Mouse (Mus musculus) cerebellum, adult 9-11 months (tissue): Measurements from ENCODE around the gene Ppm1b.
"Not testable (repeated sequence)": the region's sequence is repeated elsewhere in the genome, so short reads cannot be mapped to it uniquely, and the experiment has no call there.

Source experiments
- DNase-seq: peaks from one replicate; pipeline ENCODE4 v3.0.0; 2022

The Ppm1b gene

DNA sequence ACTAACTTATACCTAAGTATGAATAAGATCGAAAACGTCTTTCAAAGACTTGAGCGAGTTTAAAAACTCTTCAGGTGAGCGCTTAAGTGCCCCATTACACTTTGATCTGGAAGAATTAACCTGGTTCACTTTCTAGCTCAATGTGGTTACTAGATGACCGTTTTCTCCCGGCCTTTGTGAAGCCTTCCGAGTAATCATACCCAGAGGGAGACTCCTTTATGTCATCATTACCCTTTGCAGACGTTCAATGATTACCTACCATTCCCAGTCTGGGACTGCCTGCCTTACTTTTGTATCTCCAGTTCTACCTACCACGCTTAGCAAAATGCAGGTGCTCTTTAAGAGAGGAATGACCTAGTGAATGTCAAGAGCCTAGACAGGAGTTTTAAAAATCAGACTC is at the start of gene Ppm1b:
Gene Ppm1b, plus strand, starts transcription at position 301 of the 400 bp plus-strand sequence.
- DNase-seq, result no peak

DNA sequence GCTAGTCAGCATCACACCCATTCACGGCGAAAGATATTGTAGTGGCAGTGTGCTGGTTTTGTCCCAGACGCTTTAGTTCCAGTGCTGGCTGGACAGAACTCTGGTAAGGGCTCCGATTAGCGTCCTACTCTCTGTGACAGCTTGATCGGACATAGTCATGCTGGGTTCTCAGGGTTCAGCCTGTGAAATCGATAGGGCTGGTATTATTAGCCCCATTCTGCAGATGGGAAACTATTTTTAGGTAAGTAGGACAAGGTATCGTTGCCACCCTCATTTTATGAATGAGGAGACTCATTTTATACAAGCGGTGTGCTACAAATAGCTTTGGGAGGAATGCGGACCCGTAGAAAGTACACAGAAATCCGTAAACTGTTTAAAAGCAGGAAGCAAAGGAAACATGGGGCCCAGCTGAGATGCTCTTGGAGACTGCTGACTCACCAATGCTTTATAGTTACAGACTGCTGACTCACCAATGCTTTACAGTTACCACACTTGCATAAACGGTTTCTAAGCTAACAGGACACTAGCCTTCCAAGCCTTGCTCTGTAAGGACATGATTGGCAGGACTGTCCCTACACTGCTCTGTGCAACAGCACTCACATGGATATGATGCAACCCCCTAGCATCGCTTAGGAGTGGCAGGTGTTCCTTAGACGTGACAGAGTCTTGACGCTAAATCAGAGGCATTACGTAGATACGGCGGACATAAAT is 34.7 kb upstream of the Ppm1b start:
- DNase-seq, result no peak

DNA sequence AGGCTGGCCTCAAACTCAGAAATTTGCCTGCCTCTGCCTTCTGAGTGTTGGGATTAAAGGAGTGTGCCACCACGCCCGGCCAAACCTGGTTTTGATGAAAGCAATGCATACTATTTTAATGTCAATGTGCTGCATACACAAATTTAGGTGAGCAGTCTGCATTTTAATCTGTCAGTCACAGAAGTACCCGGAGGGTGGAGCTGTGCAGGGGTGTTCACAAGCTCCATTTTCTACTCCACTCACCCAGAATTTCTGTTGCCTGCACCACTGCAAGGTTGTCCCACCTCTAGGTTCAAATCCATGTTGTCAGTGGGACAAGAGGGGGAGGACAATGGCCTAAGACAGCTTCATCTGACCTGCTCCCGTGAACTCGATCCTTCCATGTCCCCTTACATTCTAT is 31.8 kb upstream of the Ppm1b start:
- no peak for DNase-seq

DNA sequence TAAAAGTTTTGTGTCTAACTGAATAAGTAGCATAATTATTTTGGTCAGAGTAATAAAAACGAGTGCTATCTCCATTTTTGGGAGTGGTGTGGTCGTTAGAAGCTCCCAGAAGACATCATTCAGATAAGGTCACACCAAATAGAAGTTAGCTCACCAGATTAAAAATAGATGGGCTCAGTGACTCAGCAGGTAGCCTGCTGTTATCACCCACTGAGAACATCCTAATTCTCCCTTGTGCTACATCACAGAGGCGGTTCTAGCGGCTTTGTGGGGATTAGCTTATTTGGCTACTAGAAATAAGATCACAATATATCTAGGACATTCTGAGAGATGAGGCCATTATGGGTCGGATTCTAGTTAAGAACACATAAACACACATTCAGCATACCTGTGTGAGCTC is 30.3 kb upstream of the Ppm1b start:
- no peak for DNase-seq

DNA sequence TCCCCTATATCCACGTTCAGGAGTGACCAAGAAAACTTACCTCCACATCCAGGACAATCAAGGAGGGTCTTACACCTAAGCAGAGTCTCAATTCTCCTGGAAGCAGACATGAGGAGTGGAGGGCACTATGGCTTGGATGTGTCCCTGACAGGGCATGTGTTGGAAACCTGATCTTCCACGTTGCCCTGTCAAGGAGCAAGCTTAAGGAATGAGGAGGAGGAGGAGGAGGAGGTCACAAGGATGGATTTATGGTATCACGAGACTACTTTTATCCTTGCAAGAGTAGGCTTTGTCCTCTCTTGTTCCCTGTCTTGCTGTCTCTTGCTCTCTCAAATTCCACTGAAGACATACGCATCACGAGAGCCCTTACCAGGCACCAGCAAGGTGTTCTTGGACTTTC is 29.0 kb upstream of the Ppm1b start:
- no peak for DNase-seq

DNA sequence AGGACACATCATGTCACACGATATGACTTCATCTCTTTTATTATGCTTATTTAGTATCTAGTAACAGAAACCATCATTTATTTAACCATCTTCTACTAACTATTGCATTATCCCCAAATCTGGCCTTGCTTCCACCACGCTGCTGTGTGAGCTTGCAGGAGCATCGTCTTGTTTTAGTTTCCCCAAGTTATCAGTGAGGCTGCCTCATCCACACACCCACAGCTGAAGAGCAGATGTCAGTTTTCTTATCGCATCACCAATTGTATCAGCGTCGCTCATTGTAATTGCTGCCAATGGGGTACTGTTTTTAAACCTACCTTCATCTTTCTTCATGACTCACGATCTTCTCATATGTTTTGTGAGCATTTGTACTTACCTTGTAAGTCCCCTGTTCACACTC is 23.6 kb upstream of the Ppm1b start:
- DNase-seq, result no peak

DNA sequence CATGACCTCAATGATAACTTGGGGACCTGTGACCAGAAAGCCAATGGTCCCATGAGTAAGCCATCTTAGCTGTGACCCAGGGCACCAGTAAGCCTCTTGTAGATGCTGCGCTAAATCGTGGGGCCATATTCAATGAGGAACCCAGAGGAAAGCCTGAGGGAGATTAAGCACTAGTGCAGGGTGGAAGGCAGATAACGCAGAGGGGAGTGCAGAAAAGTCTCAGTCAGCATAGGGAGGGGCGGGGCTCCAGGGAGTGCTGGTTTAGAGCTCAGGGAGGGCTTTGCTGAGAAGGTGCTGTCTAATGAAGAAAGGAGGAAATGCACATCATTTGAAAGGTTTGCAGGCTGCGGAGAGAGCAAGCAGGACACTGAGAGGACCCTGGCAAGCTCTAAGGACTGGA is 22.6 kb upstream of the Ppm1b start:
- DNase-seq, result no peak

DNA sequence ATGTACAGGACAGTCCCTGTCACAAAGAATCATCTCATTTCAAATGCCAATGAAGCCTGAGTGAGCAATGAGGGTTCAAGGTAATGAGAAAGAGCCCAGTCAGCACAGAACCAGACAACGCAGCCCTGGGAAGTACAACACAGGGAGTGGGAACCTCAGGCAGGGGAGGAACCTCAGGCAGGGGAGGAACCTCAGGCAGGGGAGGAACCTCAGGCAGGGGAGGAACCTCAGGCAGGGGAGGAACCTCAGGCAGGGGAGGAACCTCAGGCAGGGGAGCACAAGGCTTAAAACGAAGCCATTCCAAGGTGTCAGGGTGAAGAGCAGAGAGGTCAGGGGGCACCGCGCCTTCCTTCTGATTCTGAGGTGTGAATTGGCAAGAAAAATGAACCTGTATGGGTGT is 20.9 kb upstream of the Ppm1b start:
- DNase-seq, result not testable (repeated sequence)

DNA sequence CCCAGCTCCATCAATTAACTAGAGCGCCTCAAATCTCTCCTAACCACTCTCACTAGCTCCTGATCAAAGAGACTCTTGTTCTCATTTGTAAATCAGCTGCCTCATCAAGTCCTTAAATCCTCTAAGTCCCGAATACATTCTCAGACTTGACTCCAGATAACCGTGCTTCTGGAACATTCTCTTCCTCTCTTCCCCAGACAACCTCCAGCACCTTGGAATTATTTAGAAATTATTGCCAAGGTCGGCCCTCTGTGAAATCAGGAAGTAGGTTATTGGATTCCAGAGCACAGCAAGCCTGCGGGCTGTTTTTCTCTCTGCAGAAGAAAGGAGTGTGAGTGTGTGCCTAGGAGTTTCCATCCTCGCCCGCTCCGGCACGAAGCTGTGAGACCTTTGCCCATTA is 20.2 kb upstream of the Ppm1b start:
- no peak for DNase-seq

DNA sequence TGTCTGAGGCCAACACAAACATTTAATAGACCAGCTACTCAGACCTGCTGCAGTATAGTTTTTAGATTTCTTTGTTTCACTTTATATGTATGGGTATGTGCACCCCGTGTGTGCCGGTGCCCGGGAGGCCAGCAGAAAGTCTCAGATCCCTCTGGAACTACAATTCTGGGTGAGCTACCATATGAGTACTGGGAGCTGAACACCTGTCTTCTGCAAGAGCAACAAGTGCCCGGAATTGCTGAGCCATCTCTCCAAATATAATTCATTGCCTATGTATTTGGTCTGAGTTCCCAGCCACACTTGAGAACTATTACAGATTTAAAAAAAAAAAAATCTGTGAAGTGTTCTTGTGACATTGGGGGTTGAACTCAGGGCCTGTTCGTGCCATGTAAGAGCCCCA is 19.7 kb upstream of the Ppm1b start:
- no peak for DNase-seq

DNA sequence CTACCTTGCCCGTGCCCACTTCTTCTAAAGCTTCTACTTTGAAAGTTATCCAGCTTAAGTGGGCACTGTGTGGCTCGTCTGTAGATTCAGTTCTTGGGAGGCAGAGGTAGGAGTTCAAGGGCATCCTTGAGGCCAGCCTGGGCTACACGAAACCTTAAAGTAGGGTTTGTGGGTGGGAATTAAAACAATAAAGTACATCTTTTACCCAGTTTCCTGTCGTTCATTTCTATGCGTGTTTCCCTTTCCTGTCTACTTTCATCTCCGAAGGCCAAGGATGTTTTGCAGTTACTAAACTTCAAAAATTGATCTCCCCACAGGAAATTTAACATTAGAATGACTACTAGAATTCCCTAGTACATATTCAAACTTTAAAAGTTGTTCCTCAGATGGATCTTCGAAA is 19.3 kb upstream of the Ppm1b start:
- DNase-seq, result no peak

DNA sequence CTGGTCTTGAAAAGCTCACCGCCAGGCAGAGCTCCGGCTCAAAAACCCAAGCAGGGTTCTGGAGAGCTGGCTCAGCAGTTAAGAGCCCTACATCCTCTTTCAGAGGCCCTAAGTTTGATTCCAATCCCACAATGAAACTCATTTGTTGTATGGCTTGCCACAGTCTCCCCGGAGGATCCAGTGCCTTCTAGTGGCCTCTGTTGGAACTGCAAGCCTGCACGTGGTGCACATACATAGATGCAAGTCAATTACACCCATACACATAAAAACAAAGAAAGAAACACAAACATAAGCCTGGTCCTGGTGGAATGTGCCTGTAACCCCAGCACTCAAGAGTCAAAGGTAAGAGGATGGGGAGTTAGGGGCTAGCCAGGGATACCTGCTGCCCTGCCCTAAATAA is 18.3 kb upstream of the Ppm1b start:
- DNase-seq, result no peak

DNA sequence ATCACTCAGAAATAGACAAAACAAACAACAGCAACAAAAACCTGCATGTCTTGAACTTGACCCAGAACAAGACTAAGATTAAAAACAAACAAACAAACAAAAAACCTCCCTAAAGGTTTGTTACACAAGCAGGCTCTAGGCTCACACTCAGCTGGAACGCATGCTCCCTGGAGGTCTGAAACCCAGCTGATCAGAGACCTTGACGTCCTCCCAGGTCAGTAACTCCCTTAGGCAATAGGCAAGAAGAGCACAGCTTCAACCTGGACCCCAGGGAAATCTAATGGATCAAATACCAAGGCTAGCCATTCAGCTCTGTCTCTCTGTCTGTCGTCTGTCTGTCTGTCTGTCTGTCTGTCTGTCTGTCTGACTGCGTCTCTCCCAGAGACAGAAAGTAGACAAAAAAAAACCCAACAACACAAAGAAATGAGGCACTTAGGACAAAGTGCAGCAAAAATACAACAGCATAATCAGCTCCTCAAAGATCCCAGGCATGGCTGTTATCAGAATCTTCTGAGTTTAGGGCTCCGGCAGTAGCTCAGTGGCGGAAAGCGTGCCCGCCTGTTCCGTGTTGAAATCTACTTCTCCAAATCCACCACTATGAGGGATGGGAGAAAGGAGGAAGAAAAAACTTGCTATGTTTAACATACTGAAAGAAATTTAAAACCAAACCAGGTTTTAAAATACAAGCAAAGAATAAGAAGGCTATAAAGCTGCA is 16.4 kb upstream of the Ppm1b start:
- no peak for DNase-seq

DNA sequence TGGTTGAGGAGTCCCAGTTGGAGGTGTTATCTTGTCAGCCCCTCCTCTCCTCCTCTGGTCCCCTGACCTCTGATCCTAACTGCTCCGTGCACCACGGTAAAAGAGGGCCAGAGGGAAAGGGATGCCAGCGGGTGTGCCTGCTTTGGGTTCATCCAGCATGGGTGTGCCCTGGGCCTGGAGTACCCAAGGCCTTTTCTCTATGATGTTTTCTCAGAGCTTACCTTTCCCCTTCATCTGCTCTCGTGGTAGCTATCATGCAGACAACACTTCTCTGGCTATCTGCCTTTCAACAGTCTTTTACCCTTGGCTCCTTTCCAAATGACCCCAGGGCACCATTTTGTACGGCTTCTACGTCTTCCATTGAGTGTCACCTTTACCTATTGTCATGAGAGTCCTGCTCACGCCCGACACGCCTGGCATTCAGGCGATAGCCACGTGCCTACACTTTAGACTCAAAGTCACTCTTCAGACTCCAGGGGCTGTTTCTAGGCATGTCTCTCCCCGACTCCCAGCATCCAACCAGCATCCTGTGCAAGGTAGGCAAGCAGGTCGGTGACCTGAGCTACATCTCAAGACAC is 15.2 kb upstream of the Ppm1b start:
- DNase-seq, result no peak

DNA sequence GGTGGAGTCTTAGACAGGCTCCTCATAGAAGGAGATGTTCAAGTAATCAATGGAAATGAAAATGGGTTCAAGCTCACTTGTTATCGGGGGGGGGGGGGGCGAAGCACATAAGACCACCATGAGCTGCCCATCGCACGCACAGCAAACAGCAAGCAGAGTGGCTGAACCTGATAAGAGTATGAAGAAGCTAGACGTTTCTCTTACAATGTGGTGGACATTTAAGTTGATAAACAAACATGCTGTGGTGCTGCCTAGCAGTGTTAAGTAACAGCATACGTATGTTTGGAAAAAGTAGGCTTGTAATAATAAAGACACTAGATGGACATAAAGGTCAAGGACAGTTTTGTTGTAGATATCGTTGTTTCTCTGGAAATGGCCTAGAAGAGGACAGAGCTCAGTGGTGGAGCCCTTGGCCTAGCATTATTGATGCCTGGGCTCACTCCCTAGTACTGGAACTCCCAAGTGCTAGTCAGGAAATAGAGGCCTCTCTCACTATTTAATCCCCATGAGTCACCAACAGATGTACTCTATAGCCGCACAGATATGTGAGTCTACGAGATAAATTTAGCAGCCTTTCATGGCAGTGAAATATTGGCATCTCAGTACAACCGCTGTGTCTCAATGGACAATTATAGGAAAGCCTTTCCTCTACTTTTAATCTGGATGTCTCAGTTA is 14.0 kb upstream of the Ppm1b start:
- DNase-seq, result no peak

DNA sequence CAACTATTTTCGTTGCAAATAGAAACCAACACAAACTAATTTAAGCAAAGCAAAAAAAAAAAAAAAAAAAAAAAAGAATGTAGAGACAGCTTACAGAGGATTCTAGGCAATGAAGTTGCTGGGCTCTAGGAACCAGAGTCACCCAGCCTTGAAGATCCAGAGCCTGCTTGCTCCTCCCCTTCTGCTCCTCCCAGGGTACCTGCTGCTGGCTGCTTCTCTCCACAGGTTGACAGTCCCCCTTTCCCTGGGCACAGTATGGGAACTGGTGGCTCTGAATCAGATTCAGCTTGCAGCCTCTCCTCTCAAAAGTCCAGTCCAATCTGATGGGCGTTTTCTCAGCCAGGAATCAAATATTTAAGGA is 13.5 kb upstream of the Ppm1b start:
- DNase-seq, result no peak

DNA sequence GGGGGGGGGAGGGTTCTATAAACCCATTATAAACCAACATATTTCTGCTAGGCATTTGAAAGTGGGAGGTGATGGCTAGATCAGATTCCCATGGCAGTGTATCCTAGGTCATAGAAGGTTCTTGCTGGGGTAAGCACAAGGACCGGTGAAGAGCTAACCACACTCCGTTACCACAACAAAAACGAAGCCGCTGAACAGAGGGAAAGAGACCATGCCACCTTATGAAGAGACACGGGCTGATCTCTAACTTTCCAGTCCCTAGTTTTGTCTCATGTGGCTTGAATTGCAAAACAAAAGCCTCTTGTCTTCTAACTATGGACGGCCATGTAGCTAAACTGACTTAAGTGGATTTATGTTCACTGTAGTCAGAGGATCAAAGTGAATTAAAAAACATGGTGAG is 12.2 kb upstream of the Ppm1b start:
- DNase-seq, result no peak

DNA sequence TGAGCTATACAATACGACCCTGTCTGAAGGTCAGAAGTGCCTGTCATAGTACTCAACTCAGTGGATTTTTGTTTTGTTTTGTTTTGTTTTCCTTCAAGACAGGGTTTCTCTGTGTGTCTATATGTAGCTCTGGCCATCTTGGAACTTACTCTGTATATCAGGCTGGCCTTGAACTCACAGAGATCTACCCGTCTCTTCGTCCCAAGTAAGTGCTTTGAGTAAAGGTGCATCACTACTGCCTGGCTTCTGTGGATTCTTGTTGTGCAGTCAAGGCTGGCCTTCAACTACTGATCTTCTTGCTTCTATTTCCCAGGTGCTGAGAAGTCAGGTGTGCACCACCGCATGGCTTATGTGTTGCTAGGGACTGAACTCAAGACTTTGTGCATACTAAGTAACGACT is 4.0 kb upstream of the Ppm1b start:
- no peak for DNase-seq

DNA sequence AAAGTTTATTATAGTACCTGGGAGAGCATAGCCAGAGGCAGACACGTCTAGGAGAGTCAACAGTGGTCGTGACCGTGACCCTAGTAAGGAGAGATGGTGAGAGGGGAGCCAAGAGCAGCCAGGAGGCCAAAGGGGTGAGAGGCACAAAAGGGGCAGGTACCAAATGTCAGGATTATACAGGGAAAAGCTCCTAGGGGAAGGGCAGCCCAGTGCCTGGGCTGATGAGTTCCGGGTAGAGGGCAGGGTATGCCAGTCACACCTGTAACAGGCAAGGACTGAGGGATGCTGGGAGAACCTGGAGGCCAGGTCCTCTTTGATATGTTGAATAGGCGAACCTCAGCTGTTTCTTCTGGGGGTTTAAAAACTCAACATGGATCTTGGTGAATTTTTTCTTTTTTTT is 2.8 kb upstream of the Ppm1b start:
- no peak for DNase-seq

DNA sequence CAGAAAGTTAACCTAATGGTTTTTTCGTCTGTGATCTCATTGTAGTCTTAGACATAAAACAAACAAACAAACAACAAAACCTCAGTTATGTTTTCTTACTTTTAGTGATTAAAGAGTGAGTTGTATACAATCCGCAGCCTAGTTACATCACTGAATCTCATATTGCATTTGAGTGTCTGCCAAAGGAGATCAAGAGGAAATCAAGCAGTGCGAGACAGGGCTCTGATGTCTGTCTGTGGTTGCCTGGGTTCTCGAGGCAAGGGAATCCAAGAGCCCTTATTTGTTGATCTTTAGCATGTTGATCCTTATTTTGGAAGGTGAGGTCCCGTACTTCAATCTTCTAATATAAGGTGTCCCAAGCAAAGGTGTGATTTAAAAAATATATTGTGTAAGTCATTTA is 1.7 kb upstream of the Ppm1b start:
- no peak for DNase-seq

DNA sequence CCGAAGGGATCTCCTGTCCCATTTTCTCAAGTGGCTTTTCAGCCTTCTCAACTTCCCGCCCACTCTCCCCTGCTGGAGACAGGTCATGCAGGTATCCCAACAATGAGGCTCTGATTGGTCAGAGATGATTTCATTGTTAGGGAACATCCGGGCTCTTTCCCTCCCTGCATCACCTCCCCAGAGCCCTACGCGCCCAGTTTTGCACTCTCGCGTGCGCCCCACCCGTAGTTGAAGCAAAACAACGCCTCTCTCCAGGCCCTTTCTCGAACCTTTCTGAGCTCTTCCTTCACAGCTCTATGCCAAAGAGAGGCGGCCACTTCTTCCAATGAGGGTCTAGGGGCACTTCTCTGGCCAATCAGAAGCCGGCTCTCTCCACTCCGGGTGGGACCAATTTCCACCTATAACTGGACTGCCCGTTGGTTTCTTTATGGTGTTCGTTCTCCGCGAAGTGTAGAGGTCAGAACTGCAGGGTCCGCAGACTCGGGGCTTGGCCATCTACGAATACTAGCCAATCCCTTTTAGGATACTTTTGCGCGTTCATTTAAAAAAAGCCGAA is 468 bp downstream of the Ppm1b start:
- DNase-seq, result peak; percentile 97

DNA sequence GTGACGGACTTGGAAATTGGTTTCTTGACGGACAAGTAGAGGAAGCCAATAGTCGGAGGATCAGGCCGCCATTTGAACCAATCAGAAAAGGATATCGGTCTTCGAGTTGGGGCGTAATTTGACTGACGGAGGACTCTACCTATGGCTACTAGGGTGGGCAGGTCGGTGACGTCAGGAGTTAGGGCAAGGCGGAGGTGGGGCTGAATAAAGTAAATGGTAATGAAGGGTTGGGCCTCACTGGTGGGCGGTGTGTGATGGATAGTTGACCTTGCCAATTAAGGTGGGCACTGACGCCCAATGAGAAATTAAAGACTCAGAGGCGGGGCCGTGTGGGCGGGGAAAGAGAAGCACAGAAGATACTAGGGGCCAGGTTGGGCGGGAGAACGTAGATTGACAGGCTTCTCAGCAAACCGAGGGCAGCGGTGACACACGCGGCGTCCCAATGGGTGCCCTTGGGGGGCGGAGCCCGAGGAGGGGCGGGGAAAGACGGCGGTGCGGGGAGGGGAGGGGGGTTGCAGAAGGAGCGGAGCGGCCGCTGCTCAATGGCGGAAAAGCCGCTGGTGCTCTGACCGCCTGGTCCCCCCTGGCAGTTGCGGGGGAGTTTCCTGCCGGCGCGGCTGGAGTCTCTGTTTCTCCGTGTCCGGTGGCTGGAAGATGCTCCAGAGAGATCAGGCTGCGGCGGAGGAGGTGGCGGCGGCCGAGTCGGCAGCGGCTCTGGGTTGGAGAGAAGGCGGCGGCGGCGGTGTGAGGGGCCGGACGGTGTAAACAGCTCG is 1.1 kb downstream of the Ppm1b start:
- peak; percentile 100 for DNase-seq

DNA sequence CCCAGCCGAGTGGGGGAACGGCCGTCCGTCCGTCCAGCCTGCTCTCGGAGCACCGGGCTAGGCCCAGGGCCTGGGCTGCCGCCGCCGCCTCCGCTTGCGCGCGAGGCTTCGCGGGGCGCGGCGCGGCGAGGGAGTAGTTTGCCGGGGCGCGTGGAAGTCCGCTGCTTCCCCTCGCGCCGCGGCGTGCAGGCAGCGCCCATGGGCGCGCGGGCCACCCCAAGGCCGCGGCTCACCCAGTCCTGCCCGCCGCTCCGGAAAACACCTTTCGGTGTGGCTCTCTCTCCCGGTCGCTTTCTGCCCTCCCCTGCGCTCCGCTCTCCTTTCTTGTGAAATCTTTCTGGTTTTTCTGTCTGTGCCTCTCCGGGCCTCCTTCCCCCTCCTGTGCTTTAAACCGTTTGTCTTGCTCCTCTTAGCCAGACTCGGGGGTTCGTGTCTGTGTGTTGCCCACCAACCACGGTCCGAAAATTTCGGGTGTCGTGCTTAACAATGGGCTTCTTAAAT is 1.9 kb downstream of the Ppm1b start:
- DNase-seq, result peak; percentile 49
